In genomic region chr2:65021691-65022362, GRCm38 (mm10) we compare ENCODE assay signal across 8 mouse cellular contexts. TPM values are rescaled to one million over a fixed set of nuclear protein-coding genes. Genes with fewer than 3 reads are reported as not detected.
DNase-seq lines count a peak whose midpoint lies in the region; ATAC-seq and TF ChIP-seq lines count a peak whose summit lies in the region.

No protein-coding gene starts in this region.

- H3K27me3 ChIP-seq in thymus, adult 2 months (ENCODE audit: control insufficient read depth, insufficient read depth, low read length), result peaks cover 3% of the 10 kb centered on the region; the same call in 1 of the 2 replicates
- no peaks in the 10 kb centered on the region for H3K27me3 ChIP-seq in kidney, postnatal 0 days (ENCODE audit: insufficient read depth, low read length)
- no peaks in the 10 kb centered on the region for H3K27me3 ChIP-seq in midbrain, postnatal 0 days (ENCODE audit: insufficient read depth, low read length)

- no peak for TF ChIP-seq POLR2A in thymus, adult 2 months (IDR thresholded peaks at IDR 0.05; ENCODE audit: control insufficient read depth, extremely low read depth, insufficient read depth, low read length, poor library complexity)

- H3K27ac ChIP-seq in thymus, adult 2 months (ENCODE audit: control insufficient read depth, insufficient read depth, low read length), result no peak overlapping the region
- H3K27ac ChIP-seq in kidney, postnatal 0 days, result peak overlapping the region; percentile 63
- peak overlapping the region; percentile 44; the same call in 1 of the 2 replicates for H3K27ac ChIP-seq in midbrain, postnatal 0 days (ENCODE audit: low read depth, low read length)

- H3K4me1 ChIP-seq in thymus, adult 2 months (replicated peaks; ENCODE audit: control insufficient read depth, insufficient read depth, low read length), result peaks cover 6% of the 10 kb centered on the region
- H3K4me1 ChIP-seq in kidney, postnatal 0 days (replicated peaks; ENCODE audit: insufficient read depth, low read length), result peaks cover 7% of the 10 kb centered on the region
- 0 out of 2 replicates have a peak, but pooled peaks cover 4% of the 10 kb centered on the region for H3K4me1 ChIP-seq in midbrain, postnatal 0 days (ENCODE audit: insufficient read depth, low read length)

- no peaks in the 10 kb centered on the region for H3K36me3 ChIP-seq in thymus, adult 2 months (ENCODE audit: control insufficient read depth, insufficient read depth, low read length)
- H3K36me3 ChIP-seq in kidney, postnatal 0 days (ENCODE audit: insufficient read depth, low read length), result no peaks in the 10 kb centered on the region
- no peaks in the 10 kb centered on the region for H3K36me3 ChIP-seq in midbrain, postnatal 0 days (ENCODE audit: insufficient read depth, low read length)

- no peaks in the 10 kb centered on the region for H3K9me3 ChIP-seq in kidney, postnatal 0 days (replicated peaks; ENCODE audit: low read length)
- no peaks in the 10 kb centered on the region for H3K9me3 ChIP-seq in midbrain, postnatal 0 days (ENCODE audit: low read length)

- peak overlapping the region; percentile 49; the same call in 1 of the 2 replicates for H3K4me3 ChIP-seq in thymus, adult 2 months (ENCODE audit: control insufficient read depth, insufficient read depth, low read length)
- H3K4me3 ChIP-seq in kidney, postnatal 0 days (replicated peaks; ENCODE audit: low read depth, low read length), result peak overlapping the region; percentile 87
- peak overlapping the region; percentile 87 for H3K4me3 ChIP-seq in midbrain, postnatal 0 days (ENCODE audit: low read depth, low read length)

- peak overlapping the region; percentile 100 for H3K4me2 ChIP-seq in kidney, postnatal 0 days (ENCODE audit: low read length)
- peak overlapping the region; percentile 97 for H3K4me2 ChIP-seq in midbrain, postnatal 0 days (ENCODE audit: low read depth, low read length, poor library complexity, severe bottlenecking)

- H3K9ac ChIP-seq in kidney, postnatal 0 days (ENCODE audit: low read depth, low read length), result peak overlapping the region; percentile 81
- H3K9ac ChIP-seq in midbrain, postnatal 0 days (replicated peaks; ENCODE audit: low read length, poor library complexity, severe bottlenecking), result peak overlapping the region; percentile 84

- peak; percentile 44 to 67 for DNase-seq in frontal cortex, adult 2 months (ENCODE audit: extremely low spot score in 1 of 2, low spot score in 1 of 2)
- no peak for DNase-seq in frontal cortex, postnatal 10 days (ENCODE audit: low spot score in 2 of 2)
- no peak for DNase-seq in thymus, adult 2 months
- no peak for DNase-seq in thymus, postnatal 36 days
- DNase-seq in kidney, postnatal 0 days (ENCODE audit: low spot score), result peak; percentile 55
- DNase-seq in midbrain, postnatal 0 days (ENCODE audit: low spot score), result peak; percentile 16
- DNase-seq in ovary, adult 18-20 months (ENCODE audit: low spot score), result no peak
- no peak for DNase-seq in urinary bladder, postnatal 4 days (ENCODE audit: low spot score in 2 of 2)

- ATAC-seq in kidney, postnatal 0 days (replicated peaks; ENCODE audit: low FRiP score, low read depth), result peak; percentile 65
- ATAC-seq in midbrain, postnatal 0 days (ENCODE audit: low FRiP score), result peak; percentile 47

- WGBS in thymus, adult 2 months, result 44% methylated on average over 15 of the region's 15 CpGs
- WGBS in kidney, postnatal 0 days, result 7% methylated on average over 15 of the region's 15 CpGs
- WGBS in midbrain, postnatal 0 days, result 7% methylated on average over 15 of the region's 15 CpGs

- TF ChIP-seq CTCF in thymus, adult 2 months (IDR thresholded peaks at IDR 0.05; ENCODE audit: borderline replicate concordance, control insufficient read depth, extremely low read depth, insufficient read depth, low read length, poor library complexity), result no peak
- TF ChIP-seq CTCF in kidney, postnatal 0 days (IDR thresholded peaks at IDR 0.05; ENCODE audit: low read depth), result no peak
- no peak for TF ChIP-seq CTCF in midbrain, postnatal 0 days (IDR thresholded peaks at IDR 0.05)

RNA-seq across cellular contexts. Expression of gene Grb14, which starts 3.0 kb away (rescaled TPM):
- 26.5 and 33.3 TPM in 2 replicates for polyA plus RNA-seq in frontal cortex, adult 2 months (2012; rRNA removed)
- polyA plus RNA-seq in thymus, adult 2 months (2012; rRNA removed), result 0.85 and 3.5 TPM in 2 replicates
- 33.3 and 34.0 TPM in 2 replicates for polyA plus RNA-seq in kidney, postnatal 0 days (2015; fragmentation: Nextera tagmentation; extraction: Ambion mirVana)
- 24.7 and 27.7 TPM in 2 replicates for total RNA-seq in midbrain, postnatal 0 days (2014; rRNA removed)
- 30.9 and 35.5 TPM in 2 replicates for polyA plus RNA-seq in midbrain, postnatal 0 days (2015; fragmentation: Nextera tagmentation; extraction: Ambion mirVana)

Comparison
In these comparisons a context has a peak if more than half of its experiments do, and no peak if none do; other contexts are left out.
1. DNase-seq: peak in frontal cortex, adult 2 months (2 of 2), kidney, postnatal 0 days (single experiment) and midbrain, postnatal 0 days (single experiment); none in frontal cortex, postnatal 10 days (0 of 2), thymus, adult 2 months (single experiment), thymus, postnatal 36 days (0 of 2), ovary, adult 18-20 months (single experiment) and urinary bladder, postnatal 4 days (0 of 2).
2. Peak in every context shown above with its lines, with median percentiles within 50 percentile points of each other: H3K4me3 ChIP-seq.